Mouse (Mus musculus) lung, adult 2 months (tissue): ENCODE results near the gene Vwc2l.

ENCODE experiments used
- CTCF ChIP-seq: fragments of 200-500 bp; IDR thresholded peaks from 2 replicates; pipeline ENCODE4 v1.5.1; 2011; ENCODE audit warnings: mild to moderate bottlenecking, low read length, control low read depth; ENCODE audit not compliant: insufficient read depth
- POLR2A ChIP-seq: fragments of 200-500 bp; IDR thresholded peaks from 2 replicates; pipeline ENCODE4 v1.6.1; 2011; ENCODE audit warnings: low read depth, mild to moderate bottlenecking, control low read depth, low read length, borderline replicate concordance; ENCODE audit errors: extremely low read depth

DNA sequence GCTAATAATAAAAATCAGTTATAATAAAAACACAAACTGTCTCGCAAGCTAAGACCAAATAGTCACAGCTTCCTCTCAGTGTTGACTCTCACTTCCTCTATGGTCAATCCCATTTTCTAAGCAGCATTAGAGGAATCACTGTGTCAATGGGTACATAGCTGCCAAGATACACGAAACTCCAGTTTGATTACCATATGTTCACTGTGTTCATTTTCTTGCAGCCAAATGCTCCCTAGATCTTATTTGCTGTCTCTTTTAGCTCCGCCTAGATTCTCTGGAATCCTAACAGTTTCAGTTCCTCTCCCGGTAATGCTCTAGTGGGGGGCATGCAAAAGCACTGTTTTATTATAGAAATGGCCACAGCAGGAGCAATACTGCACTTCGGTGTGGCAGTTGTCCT lies 130.4 kb downstream of the Vwc2l start:
- TF ChIP-seq POLR2A = no peak
- no peak for TF ChIP-seq CTCF
